Mouse (Mus musculus) 3134 (cell line): ENCODE data around the gene Pcsk6.
"Not testable (repeated sequence)": the region's sequence is repeated elsewhere in the genome, so short reads cannot be mapped to it uniquely, and the experiment has no call there.

ENCODE experiments used
- DNase-seq: peaks from one replicate; pipeline ENCODE4 v3.0.0-alpha.2; 2011; ENCODE audit warnings: low spot score; ENCODE audit not compliant: insufficient read length; ENCODE audit errors: extremely low read depth

Pcsk6 gene

DNA sequence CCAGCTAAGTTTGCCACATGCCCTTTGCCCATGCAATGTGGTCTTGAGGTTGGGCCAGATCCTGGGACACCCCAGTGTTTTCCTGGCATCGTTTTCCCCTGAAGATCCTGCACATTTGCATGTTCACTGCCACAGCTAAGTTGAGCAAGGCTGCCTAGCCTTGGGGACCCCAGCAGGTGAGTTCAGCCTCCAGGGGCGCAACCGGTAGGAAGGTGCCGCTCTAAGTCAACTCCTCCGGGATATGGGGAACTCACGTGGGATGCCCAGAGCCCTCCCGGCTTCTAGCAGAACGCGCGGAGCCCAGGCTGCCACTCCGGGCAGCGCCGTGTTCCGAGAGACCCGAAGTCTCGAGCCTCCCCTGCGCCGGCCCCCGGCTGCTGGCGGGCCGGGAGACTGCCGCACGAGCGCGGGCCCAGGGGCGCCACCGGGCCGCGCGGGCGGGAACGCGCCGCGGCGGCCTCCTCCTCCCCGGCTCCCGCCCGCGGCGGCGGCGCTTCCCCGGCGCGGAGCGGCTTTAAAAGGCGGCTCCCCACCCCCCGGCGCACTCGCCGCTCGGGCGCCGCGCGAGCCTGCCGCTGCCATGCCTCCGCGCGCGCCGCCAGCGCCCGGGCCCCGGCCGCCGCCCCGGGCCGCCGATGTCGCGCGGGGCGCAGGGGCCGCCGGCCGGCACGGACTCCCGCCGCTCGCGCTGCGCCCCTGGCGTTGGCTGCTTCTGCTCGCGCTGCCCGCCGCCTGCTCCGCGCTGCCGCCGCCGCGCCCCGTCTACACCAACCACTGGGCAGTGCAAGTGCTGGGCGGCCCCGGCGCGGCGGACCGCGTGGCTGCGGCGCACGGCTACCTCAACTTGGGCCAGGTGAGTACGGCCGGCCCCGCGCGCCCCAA lies at the start of gene Pcsk6:
Pcsk6 (plus strand) TSS at position 144 of the 882 bp plus-strand sequence.
- DNase-seq: no peak

GRCm38 (mm10) chr7:65813611-65814212 lies 47.8 kb upstream of the Pcsk6 start:
- no peak for DNase-seq

DNA sequence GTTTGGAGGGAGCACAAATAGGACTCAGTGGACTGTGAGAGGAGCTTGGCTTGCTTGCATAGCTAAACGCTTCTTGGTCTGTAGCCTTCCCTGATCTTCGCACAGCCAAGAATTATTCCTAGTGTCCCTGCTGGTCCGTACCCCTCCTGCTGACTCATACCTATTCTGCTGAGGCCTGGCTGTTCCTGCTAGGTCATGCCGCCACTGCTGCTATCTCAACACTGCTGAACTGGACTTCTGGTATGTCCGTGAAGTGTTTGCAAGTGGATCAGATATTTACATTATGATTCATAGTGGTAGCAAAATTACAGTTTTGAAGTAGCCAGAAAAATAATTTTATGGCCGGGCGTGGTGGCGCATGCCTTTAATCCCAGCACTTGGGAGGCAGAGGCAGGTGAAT lies 44.0 kb upstream of the Pcsk6 start:
- DNase-seq: peak; percentile 54

DNA sequence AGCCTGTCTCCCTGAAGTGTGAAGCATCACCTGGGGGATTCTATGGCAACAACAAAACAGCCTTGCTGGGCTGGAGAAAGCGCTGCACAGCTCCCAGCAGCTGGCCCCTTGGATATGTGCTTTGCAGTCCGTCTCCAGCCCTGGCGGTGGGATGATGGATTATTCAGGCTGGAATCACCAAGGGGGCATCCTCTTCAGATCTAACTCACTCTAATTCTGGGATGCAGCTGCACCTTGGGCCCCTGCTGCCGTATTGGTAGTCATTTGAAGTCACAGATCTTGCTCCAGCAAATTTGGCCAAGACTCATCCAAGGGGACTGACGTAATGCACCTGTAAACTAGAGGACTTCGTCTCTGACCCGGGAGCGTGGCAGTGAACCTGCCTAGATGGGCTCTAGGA lies 41.1 kb upstream of the Pcsk6 start:
- DNase-seq: no peak

DNA sequence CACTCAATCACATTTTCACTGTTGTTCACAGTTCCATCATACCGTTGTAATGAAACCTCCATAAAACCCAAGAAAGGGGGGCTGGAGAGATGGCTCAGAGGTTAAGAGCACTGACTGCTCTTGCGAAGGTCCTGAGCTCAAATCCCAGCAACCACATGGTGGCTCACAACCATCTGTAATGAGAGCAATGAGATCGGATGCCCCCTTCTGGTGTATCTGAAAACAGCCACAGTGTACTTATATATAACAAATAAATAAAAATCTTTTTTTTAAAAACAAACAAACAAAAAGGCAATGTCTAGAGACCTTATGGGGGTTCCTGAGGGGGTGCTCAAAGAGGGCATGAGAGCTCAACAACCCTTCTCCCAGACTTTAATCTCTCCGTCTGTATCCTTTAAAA lies 39.6 kb upstream of the Pcsk6 start:
- DNase-seq: not testable (repeated sequence)

DNA sequence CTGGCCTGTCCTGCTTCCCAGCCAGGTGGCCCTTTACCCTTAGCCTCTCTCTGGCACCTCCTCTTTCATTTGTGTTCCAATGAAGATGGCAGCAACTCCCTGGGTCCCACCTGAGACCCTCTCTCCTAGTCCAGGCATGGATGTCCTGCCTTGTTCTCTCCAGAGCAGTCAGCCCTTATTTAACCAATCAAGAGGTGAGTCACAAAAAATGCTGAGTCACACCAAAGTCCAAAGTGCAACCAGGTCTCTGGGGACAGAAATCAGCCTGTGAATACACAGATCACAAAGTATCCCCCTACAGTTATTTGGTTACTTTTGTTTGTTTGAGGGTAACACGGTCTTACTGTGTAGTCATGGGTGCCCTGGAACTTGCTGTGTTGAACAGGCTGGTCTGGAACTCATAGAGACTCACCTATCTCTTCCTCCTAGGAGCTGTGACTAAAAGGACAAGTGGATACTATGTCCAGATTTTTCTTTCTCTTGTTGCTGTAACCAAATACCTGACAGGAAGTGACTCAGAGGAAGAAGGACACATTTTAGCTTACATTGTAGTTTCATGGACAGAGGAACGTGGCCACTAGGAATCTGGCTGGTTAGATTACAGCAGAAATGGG lies 38.9 kb upstream of the Pcsk6 start:
- DNase-seq: peak; percentile 65

- DNase-seq: no peak
Observed at GRCm38 (mm10) chr7:65839756-65840155, 21.8 kb upstream of the Pcsk6 start.

GRCm38 (mm10) chr7:65843210-65843609 lies 18.3 kb upstream of the Pcsk6 start:
- DNase-seq: no peak

- DNase-seq: no peak
Observed at GRCm38 (mm10) chr7:65860981-65861380, 553 bp upstream of the Pcsk6 start.

DNA sequence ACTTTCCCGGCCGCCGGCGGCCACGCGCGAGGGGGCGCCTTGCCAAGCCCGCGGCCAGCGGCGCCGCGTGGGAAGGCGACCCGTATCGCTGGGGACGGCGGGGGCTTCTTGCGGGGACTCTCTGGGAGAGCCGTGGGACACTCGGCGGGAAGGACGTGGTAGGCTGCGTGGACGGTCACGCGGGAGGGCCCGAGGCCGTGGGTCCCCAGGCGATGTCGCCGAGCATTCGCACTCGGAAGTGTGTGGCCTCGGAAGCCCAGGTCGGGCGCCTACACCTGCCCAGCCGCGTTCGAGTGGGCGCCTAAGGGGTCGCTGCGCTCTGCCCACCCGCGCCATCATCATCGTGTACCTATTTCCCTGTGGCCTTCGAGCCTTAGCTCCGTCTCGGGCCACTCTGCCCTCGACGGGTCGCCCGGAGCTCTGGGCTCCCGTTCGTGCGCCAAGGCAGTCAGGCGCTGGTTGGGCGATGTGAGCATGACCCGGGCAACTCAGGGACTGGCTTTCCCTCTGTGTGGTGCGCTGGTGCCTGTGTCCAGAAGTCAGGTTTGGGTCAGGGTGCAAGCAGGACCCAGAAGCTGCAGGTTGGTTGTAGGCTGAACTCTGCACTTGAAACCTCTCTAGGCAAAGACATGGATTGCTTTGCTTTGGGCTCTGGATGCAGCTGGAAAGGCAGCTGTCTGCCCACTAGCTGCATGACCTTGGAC lies 1.1 kb downstream of the Pcsk6 start:
- no peak for DNase-seq

DNA sequence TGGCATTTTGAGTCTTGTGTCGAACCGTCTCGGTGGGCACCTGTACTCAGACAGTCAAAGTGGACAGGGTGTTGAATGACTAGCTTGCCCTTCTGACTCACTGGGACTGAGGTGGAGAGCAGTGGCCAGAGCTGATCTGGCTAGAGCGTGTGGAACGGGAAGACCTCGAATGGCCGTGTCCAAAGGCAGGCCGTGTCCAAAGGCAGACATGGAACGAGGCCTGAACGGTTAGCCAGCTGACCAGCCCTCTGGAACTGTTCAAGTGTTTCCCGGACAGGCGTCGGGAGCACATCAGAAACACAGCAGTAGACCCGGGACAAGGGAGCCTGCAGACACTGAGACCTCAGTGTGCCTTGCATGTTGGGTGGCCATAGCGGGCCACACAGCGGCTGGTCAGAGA lies 7.6 kb downstream of the Pcsk6 start:
- no peak for DNase-seq

DNA sequence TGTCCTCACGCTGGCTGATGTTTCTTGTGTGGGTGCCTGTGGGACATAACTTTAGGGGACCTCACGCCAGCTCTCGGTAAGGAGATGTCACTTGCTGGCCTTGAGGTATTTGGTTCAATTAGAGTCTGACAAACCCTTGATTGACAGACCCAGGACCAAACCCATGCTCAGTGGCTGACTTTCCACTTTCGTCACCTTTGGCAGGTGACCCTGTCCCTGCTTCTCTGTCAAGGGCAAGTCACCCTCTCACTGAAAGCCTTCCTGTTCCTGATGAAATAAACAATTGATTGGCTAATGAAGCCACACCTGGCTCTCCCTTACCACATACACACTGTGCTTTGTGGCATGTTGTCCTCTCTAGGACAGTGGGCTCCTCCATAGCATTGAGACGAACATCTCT lies 8.3 kb downstream of the Pcsk6 start:
- no peak for DNase-seq

GRCm38 (mm10) chr7:65870227-65870626 lies 8.7 kb downstream of the Pcsk6 start:
- no peak for DNase-seq

DNA sequence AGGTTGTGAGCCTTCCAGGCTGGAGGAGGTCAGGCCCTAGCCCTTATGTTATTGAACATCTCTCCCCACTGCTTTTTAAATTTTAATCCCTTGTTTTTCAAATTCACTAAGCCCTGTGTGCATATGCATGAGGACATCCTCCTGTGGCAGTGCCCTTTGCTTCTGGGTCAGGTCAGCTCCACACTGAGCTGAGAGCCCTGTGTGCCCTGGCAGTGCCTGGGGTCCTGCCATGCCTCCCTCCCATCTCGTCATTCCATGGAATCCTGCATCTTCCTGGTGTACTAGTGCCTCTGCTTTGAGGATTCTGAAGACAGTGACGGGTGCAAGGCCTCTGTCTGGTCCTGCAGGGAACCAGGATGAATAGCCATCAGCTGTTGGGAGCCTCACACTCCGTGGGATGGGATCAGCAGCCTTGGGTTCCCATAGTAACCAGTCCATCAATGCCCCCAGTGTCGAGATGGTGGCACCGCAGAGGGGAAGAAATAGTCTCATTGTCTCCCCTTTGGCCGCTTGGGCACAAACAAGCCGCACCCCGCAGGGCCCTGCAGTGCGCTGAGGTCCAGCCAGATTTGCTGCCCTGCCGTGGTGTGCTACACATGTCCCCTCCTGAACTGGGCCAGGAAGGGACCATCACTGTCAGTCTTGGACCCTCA lies 9.5 kb downstream of the Pcsk6 start:
- no peak for DNase-seq

DNA sequence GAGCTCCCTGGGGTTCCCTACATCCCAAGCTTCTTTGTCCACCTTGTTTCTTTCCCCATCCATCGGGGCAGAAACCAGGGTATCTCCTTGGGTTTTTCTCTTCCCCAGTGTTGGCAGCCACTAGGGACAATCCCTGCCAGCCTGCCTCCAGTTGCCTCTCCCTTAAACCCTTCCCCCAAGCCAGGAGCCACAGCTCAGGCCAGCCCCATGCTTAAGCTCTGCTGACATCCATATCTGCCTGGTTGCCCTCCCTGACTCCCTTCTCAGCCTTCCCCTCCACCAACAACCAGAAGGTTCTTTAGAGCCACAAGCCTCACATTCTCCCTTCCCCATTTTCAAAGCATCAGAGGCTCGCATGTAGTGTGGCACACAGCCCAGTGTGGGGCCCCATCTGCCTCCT lies 10.3 kb downstream of the Pcsk6 start:
- DNase-seq: no peak

DNA sequence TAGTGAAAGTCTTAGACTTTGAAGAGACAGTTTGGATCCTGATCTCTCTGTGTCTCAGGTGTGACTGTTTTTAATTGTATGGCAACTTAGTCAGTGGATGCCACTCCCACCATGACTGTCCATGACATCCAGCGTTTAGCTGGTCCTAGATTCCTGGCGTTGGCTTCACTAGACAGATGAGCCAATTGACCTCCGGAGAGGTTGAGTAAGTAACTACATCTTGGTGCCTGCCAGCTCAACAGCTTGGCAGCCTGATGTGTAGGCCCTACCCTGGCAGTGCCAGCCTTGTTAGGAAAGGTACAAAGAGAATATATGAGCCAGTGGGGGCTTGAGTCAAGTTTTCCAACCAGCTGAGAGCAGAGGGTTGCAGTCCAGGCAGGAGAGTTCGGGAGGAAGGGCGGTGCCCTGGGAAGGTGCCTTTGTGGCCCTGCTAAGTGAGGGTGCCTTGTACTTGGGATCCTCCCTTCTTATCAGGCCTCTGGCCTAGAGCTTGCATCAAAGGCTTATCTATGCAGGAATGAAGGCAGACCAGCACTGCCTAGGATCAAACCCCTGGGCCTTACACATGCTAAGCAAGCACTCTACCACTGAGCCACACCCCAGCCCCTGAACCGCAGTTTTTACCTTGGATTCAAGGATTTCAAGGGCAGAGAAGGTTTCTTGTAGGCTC lies 11.8 kb downstream of the Pcsk6 start:
- DNase-seq: no peak

DNA sequence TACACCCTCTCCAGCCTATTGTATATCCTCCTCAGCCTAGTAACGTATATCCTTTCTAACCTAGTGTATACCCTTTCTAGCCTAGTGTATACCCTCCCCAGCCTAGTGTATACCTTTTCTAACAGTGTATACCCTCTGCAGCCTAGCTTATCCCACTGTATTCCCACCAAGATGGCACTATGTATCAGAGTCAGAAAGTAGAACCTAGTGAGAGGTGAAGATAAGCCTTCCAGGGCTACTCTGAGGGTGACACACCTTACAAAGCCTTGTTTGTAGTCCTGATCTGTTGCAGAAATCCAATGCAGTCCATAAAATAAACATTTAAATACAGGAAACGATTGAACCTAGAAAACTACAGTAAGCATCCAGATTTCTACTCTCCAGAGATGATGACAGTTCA lies 12.4 kb downstream of the Pcsk6 start:
- DNase-seq: no peak

DNA sequence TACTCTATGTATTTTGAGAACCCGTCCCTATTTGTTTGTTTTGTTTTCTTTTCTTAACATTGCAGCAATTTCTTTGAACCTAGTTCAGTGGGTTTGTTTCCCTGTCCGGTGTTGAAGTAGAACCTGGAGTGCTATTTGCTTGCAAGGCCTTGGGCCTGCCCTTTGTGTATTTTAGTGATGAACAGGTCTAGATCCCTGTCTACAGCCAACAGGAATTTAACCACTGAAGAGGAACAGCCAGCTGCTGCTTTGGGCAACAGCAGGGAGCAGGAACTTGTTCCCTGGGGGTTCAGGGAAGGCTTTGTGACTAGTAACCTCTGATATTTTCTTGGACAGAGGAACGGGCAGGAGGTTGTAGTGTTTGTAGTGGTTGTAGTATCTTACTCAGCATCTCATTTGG lies 15.1 kb downstream of the Pcsk6 start:
- no peak for DNase-seq

DNA sequence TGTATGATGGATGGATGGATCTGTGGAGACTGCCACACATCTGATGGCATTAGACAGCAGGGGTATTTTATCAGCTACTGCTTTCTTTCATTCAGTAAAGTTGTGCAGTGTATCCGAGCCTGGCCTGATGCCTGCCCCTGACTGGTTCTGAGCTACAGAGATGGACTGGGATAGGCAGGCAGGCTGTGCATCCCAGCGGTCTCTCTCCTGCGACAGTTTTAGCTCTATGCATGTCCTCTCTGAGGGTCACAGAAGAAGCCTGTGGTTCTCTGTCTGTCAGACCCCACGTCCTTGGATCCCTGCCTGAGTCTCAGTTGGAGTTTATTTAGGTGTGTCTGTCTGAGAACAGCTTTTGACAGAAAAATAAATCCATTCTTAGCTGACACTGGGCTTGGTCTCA lies 16.7 kb downstream of the Pcsk6 start:
- DNase-seq: no peak

DNA sequence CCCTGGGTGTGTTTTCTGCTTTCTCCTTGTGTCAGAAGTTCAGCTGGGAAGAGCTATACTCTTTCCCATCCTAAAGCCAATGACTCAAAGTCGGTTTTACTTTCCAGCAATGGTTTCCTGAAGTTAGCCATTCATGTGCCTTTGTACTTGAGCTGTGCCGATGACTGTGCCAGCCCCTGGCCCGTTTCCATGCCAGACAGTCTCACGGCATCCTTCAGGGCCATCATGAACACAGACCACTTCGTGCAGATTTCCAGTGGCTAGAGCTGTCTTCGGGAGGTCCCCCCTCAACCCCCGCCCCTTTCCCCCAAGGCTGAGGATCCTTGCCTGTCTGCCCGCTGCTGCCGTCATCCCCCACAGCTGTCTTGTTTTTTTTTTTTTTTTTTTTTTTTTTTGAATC lies 17.8 kb downstream of the Pcsk6 start:
- no peak for DNase-seq
